Comparison of ENCODE assay signal across 8 mouse cellular contexts in genomic region chr4:155283001-155283503, GRCm38 (mm10). TPM values are rescaled to one million over a fixed set of nuclear protein-coding genes. Genes with fewer than 3 reads are reported as not detected.
DNase-seq lines count a peak whose midpoint lies in the region; ATAC-seq and TF ChIP-seq lines count a peak whose summit lies in the region.

No protein-coding gene starts in this region.

- intact Hi-C loops in left cerebral cortex, adult 2 months (cut with DNase I), result no loop called here

- 63% methylated on average over 11 of the region's 11 CpGs for WGBS in forebrain, embryonic 14.5 days
- WGBS in hindbrain, embryonic 13.5 days, result 53% methylated on average over 11 of the region's 11 CpGs

- no peaks in the 10 kb centered on the region for H3K9me3 ChIP-seq in forebrain, embryonic 14.5 days (replicated peaks; ENCODE audit: control insufficient read depth, low read length)
- no peaks in the 10 kb centered on the region for H3K9me3 ChIP-seq in hindbrain, embryonic 13.5 days

- no peak overlapping the region for H3K4me2 ChIP-seq in forebrain, embryonic 14.5 days (ENCODE audit: low read length)
- H3K4me2 ChIP-seq in hindbrain, embryonic 13.5 days, result no peak overlapping the region

- H3K4me1 ChIP-seq in forebrain, embryonic 14.5 days (ENCODE audit: control insufficient read depth, insufficient read depth, low read length), result peaks cover 9% of the 10 kb centered on the region; the same call in 1 of the 2 replicates
- H3K4me1 ChIP-seq in hindbrain, embryonic 13.5 days (replicated peaks), result peaks cover 30% of the 10 kb centered on the region

- no peak for TF ChIP-seq CTCF in left cerebral cortex, adult 2 months (IDR thresholded peaks at IDR 0.05)

- H3K27me3 ChIP-seq in forebrain, embryonic 14.5 days (replicated peaks; ENCODE audit: control insufficient read depth, insufficient read depth, low read length), result no peaks in the 10 kb centered on the region
- no peaks in the 10 kb centered on the region for H3K27me3 ChIP-seq in hindbrain, embryonic 13.5 days

- H3K4me3 ChIP-seq in left cerebral cortex, adult 2 months, result no peak overlapping the region
- H3K4me3 ChIP-seq in forebrain, embryonic 14.5 days (ENCODE audit: low read depth, low read length), result no peak overlapping the region
- H3K4me3 ChIP-seq in hindbrain, embryonic 13.5 days, result no peak overlapping the region

- DNase-seq in left cerebral cortex, adult 2 months (ENCODE audit: extremely low spot score in 1 of 2, low spot score in 2 of 2), result no peak
- no peak for DNase-seq in left cerebral cortex, adult 8-10 months (ENCODE audit: low spot score in 2 of 2)
- no peak for DNase-seq in forebrain, embryonic 14.5 days (ENCODE audit: low spot score)
- DNase-seq in mesoderm, embryonic 11.5 days (ENCODE audit: low read depth, low spot score), result peak; percentile 79
- DNase-seq in ovary, postnatal 14 days (ENCODE audit: low spot score), result no peak
- no peak for DNase-seq in adrenal gland, adult 2 months

- H3K9ac ChIP-seq in forebrain, embryonic 14.5 days (ENCODE audit: low read length), result no peak overlapping the region
- no peak overlapping the region for H3K9ac ChIP-seq in hindbrain, embryonic 13.5 days

- no peaks in the 10 kb centered on the region; the same call in 1 of the 2 replicates for H3K36me3 ChIP-seq in forebrain, embryonic 14.5 days (ENCODE audit: control insufficient read depth, insufficient read depth, low read length)
- H3K36me3 ChIP-seq in hindbrain, embryonic 13.5 days, result peaks cover 45% of the 10 kb centered on the region

- peak overlapping the region; percentile 65 for H3K27ac ChIP-seq in left cerebral cortex, adult 2 months
- H3K27ac ChIP-seq in forebrain, embryonic 14.5 days (ENCODE audit: low read depth, low read length), result 0 out of 2 replicates have a peak overlapping the region, but pooled peaks have one; percentile 27
- peak overlapping the region; percentile 62 for H3K27ac ChIP-seq in hindbrain, embryonic 13.5 days

- ATAC-seq in forebrain, embryonic 14.5 days, result no peak
- no peak for ATAC-seq in hindbrain, embryonic 13.5 days (ENCODE audit: low FRiP score)
- ATAC-seq in granulocyte monocyte progenitor cell, adult 5-6 weeks (replicated peaks; ENCODE audit: poor library complexity, severe bottlenecking), result no peak

RNA-seq across cellular contexts. Expression of gene Faap20, which starts 33.5 kb away (rescaled TPM):
- 10 to 100 TPM; 25.9 to 28.8 TPM for total RNA-seq in left cerebral cortex, adult 2 months (2021)
- 10 to 100 TPM; 32.7 to 37.6 (median 34.4) TPM for total RNA-seq in left cerebral cortex, adult 8-10 months (2022)
- polyA plus RNA-seq in forebrain, embryonic 14.5 days (2014; fragmentation: Nextera tagmentation; extraction: Ambion mirVana), result 81.2 and 87.4 TPM in 2 replicates
- 78.8 and 84.8 TPM in 2 replicates for polyA plus RNA-seq in hindbrain, embryonic 13.5 days (2015; fragmentation: Nextera tagmentation; extraction: Ambion mirVana)
- total RNA-seq in adrenal gland, adult 2 months (2021), result 10 to 100 TPM; 40.3 to 57.3 TPM
- polyA plus RNA-seq in adrenal gland, adult 2 months (2012; rRNA removed), result 106 and 127 TPM in 2 replicates
- total RNA-seq in granulocyte monocyte progenitor cell, adult 5-6 weeks (2014; fragmentation: Nextera tagmentation), result 25.0 and 35.2 TPM in 2 replicates
- 14.0 and 17.5 TPM in 2 replicates for total RNA-seq in granulocyte monocyte progenitor cell, adult 5-6 weeks (2017)
